Mouse (Mus musculus): ENCODE measurements at regions not wholly inside any gene's neighbourhood (a gene's known extent, or its start where the extent isn't known, plus 50 kb on each side); places are given as distances from the start of the nearest gene placed in this dataset.
A peak's percentile ranks its signal among the peaks of the same experiment; 100 is the strongest.

- no peak for DNase-seq (ENCODE audit: low read depth)
Observed at GRCm38 (mm10) chr7:83161226-83161625, 294.1 kb downstream of the Mex3b start.

- DNase-seq (ENCODE audit: low read depth) = no peak
Observed at GRCm38 (mm10) chr7:83162868-83163267, 295.7 kb downstream of the Mex3b start.

- no peak for DNase-seq (ENCODE audit: low read depth)
Observed at GRCm38 (mm10) chr7:83179403-83179802, 312.3 kb downstream of the Mex3b start.

GRCm38 (mm10) chr7:83186341-83186740 is 319.2 kb downstream of the Mex3b start:
- DNase-seq (ENCODE audit: low read depth) = no peak

GRCm38 (mm10) chr7:83195896-83196537 is 328.9 kb downstream of the Mex3b start:
- DNase-seq (ENCODE audit: low read depth) = no peak

- no peak for DNase-seq (ENCODE audit: low read depth)
Observed at GRCm38 (mm10) chr7:83197490-83197889, 330.4 kb downstream of the Mex3b start.

- no peak for DNase-seq (ENCODE audit: low read depth)
Observed at GRCm38 (mm10) chr7:83201126-83201686, 334.1 kb downstream of the Mex3b start.

- DNase-seq (ENCODE audit: low read depth) = no peak
Observed at GRCm38 (mm10) chr7:83201768-83202493, 334.8 kb downstream of the Mex3b start.

- DNase-seq (ENCODE audit: low read depth) = no peak
Observed at GRCm38 (mm10) chr7:83203311-83204012, 336.3 kb downstream of the Mex3b start.

- no peak for DNase-seq (ENCODE audit: low read depth)
Observed at GRCm38 (mm10) chr7:83204013-83204365, 336.9 kb downstream of the Mex3b start.

GRCm38 (mm10) chr7:83204701-83205100 is 337.6 kb downstream of the Mex3b start:
- DNase-seq (ENCODE audit: low read depth) = no peak

- DNase-seq (ENCODE audit: low read depth) = no peak
Observed at GRCm38 (mm10) chr7:83206999-83207398, 339.9 kb downstream of the Mex3b start.

- DNase-seq (ENCODE audit: low read depth) = peak; percentile 92
Observed at GRCm38 (mm10) chr7:83211611-83212010, 344.5 kb downstream of the Mex3b start.

GRCm38 (mm10) chr7:83222029-83222722 is 355.0 kb downstream of the Mex3b start:
- DNase-seq (ENCODE audit: low read depth) = peak; percentile 76

GRCm38 (mm10) chr7:83227262-83228108 is 357.2 kb upstream of the Tmc3 start:
- no peak for DNase-seq (ENCODE audit: low read depth)

GRCm38 (mm10) chr7:83230496-83231325 is 354.0 kb upstream of the Tmc3 start:
- DNase-seq (ENCODE audit: low read depth) = no peak

- no peak for DNase-seq (ENCODE audit: low read depth)
Observed at GRCm38 (mm10) chr7:83235659-83236058, 349.1 kb upstream of the Tmc3 start.

- no peak for DNase-seq (ENCODE audit: low read depth)
Observed at GRCm38 (mm10) chr7:83237336-83237735, 347.4 kb upstream of the Tmc3 start.

- peak; percentile 73 for DNase-seq (ENCODE audit: low read depth)
Observed at GRCm38 (mm10) chr7:83238091-83238490, 346.6 kb upstream of the Tmc3 start.

- no peak for DNase-seq (ENCODE audit: low read depth)
Observed at GRCm38 (mm10) chr7:83242233-83242632, 342.5 kb upstream of the Tmc3 start.
